Mouse (Mus musculus): ENCODE results near the gene H2afy2. TPM values are rescaled to one million over a fixed set of nuclear protein-coding genes. Genes with fewer than 3 reads are reported as not detected.

Gene H2afy2
- total RNA-seq, 4 experiments from 2014 or later, result 0.36 to 0.72 (median 0.55) TPM

DNA sequence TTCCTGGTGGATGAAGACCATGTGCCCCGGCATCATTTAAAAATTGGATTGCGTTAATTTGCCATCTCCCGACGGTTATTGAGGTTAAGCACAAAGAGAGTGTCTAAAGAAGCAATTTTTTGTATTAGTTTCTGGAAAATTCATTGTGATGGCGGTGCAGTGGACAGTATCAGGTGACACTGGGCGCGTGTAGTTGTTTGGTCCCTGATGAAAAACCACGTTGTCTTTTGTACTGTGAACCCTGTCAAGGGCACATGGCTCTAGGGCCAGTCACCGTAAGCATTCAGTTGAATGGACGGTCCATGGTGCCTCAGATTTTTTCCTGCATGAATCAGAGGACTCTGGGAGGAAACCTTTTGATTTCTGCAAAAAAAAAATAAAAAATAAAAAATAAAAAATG is 467 bp upstream of the H2afy2 start:
- DNase-seq (ENCODE audit: low spot score in 2 of 2), result no peak

DNA sequence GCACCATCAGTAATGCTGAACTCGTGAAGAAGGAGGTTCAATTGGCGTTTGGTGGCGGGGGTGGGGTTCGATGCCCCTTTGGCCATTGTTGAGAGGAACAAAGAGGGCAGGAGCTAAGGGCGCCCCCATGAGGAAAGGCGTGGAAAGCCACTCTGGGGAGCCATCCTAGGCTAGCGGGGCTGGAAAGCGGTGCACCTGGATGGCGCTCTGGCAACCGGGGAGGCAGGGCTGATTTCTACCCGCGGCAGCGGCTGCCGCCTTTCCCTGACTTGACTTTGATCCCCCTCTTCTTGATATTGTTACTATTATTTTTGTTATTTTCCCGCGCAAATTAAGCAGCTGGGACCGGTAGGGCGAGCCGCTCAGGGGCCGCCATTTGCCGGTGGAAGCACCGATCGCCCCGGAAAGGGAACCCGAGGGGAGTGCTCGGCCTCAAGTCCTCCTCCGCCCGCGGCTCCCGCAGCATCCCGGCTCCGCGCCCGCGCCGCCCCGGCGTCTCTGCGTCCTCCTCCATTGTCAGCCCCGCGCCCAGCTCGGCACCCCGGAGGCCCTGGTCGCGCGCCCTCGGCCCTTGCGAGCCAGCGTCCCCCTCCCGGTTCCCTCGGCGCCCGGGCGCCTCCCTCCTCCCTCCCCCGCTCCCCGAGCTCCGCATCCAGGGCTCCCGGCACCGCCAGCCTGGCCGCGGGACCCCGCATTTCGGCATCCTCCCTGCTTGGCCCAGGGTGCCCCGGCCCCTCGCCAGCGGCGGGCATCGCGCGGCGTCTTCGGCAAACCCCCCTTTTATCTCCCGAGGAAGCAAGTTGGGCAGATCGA is 942 bp downstream of the H2afy2 start:
- no peak for DNase-seq (ENCODE audit: low spot score in 2 of 2)

DNA sequence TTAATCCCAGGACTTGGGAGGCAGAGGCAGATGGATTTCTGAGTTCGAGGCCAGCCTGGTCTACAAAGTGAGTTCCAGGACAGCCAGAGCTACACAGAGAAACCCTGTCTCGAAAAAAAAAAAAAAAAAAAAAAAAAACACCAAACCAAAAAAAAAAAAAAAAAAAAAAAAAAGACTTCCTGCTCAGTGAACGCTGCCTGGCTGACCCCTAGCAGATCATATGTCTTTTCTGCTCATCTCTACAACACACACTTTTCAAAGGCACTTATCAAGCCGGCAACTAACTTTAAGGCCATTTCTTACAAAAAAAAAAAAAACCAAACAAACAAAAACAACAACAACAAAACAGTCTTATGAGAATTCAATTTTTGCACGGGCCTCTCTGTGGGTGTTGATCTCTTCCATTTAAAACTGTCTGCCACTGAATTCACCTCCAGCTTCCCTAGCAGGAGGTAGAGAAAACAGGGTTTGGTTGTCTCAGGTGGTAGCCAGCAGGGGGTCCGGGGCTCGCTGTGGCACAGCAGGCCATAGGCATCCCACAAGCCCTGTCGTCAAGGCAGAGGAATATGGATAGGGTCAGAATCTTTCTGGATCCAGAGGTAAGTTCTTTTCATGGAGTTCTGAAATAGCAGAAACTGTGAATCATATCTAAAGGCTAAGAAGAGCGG is 2.4 kb downstream of the H2afy2 start:
- DNase-seq (ENCODE audit: low spot score in 2 of 2), result no peak

DNA sequence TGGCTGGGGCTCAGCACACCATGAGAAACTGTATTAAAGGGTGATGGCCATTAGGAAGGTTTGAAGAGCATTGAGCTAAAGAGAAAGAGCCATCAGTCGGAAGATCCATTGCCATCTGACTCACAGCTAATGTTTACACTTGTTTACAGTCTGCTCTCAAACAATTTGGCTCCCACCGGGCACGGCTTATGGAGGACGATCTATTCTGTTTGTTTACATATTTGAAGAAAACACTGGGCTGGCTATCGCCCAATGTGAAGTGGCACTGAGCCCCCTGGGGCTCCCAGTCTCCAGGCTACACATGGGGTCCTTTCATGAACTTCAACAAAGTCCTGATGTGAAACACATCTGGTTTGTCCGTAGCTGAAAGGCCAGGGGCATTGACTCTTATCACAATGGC is 17.1 kb downstream of the H2afy2 start:
- no peak for DNase-seq (ENCODE audit: low spot score in 2 of 2)

DNA sequence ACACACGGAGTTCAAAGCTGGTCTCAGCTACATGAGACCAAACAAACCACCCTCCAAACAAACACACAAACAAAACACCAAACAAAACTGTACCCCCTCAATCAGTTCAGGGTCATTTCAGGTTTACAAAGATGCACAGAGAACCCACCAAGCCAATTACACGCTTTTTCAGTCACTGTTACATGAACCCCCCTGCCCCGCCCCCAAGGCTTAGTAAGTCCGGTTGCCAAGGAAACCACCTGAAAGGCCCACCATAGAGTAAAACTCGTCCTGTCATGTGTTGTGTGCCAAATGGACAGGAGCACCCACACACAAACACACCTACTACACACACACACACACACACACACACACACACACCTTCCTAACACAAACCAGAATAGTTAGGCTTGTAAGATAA is 18.4 kb downstream of the H2afy2 start:
- no peak for DNase-seq (ENCODE audit: low spot score in 2 of 2)

DNA sequence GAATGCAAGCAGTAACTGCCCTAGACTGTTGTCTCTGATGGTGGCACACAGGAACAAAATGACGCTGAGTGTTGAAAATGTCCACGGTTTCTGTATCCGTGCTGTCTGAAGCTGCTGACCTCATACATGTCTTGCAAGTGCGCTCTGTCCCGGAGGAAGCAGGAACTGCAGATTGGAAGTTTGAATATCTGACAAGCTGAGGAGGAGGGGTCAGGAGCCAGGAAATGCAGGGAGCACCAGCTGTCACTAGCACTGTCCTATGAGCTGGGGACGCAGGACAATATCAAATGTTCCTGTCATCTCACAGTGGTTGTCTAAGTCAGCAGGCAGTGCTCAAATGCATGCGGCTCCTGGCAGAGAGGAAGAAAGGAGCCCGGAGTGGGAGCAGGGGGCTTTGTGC is 19.3 kb downstream of the H2afy2 start:
- no peak for DNase-seq (ENCODE audit: low spot score in 2 of 2)

DNA sequence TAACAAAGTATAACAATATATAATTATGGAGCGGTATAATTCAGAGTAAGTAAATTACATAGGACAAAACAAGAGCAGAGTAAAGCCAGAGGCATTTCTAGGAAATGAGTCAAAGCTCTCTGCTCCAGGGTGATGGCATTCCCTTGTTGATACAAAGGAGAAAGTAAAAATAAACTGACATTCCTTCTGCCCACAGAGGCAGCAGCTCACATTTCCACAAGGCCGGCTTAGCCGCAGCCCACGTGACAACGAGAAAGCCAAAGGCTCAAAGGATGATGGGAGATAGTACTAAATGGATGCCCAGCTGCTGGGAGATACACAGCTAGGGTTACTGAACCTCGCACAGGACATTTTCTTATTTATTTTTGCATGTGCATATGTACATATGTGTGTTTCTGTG is 24.1 kb downstream of the H2afy2 start:
- DNase-seq (ENCODE audit: low spot score in 2 of 2), result peak in 1 of 2 experiments; percentile 20

DNA sequence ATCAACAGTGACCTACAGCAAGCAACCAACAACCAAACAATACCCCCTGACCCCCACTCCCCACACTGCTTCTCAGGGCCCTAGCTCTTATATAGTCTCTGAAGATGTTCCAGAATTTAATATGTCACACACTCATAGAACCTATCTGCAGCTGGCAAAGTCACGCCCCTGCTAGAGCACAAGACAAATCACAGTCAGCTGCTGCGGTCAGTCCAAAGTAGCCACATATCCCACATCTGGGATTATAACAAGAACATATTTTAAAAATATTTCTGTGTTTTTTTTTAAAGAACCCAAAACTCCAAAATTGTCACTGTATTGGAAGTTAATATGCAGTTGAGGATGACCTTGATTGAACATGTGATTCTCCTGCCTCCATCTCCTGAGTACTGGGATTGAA is 25.0 kb downstream of the H2afy2 start:
- DNase-seq (ENCODE audit: low spot score in 2 of 2), result no peak

DNA sequence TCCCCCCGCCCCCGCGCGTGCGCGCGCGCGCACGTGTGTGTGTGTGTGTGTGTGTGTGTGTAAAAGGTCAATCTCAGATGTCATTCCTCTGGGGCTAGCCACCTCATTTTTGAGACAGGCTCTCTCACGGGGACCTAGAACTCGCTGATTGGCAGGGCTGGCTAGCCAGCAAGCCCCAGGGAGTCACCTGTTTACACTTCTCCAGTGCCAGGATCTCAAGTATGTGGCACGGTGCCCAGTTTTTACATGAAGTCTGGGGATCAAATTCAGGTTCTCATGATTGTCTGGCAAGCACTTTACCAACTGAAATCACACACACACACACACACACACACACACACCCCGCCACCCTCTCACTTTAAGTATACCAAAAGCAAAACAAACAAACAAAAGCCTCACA is 26.9 kb downstream of the H2afy2 start:
- DNase-seq (ENCODE audit: low spot score in 2 of 2), result peak; percentile 60 to 76

DNA sequence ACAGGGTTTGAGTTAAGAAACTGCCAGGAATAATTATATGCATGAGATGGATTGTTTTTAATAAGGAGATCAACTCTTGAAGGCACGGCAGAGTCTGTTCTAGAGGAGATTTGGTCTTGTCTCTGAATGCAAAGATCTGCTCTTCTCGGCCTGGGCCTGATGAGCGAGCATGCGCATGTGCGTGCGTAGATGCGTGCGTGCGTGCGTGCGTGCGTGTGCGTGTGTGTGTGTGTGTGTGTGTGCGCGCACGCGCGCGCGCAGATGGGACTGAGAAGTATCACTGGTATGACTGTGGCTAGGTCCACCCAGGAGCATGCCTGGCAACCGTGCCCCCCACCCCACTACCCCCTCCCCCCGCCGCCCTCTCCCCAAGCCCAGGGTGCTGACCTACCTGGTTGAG is 30.9 kb downstream of the H2afy2 start:
- DNase-seq (ENCODE audit: low spot score in 2 of 2), result no peak

DNA sequence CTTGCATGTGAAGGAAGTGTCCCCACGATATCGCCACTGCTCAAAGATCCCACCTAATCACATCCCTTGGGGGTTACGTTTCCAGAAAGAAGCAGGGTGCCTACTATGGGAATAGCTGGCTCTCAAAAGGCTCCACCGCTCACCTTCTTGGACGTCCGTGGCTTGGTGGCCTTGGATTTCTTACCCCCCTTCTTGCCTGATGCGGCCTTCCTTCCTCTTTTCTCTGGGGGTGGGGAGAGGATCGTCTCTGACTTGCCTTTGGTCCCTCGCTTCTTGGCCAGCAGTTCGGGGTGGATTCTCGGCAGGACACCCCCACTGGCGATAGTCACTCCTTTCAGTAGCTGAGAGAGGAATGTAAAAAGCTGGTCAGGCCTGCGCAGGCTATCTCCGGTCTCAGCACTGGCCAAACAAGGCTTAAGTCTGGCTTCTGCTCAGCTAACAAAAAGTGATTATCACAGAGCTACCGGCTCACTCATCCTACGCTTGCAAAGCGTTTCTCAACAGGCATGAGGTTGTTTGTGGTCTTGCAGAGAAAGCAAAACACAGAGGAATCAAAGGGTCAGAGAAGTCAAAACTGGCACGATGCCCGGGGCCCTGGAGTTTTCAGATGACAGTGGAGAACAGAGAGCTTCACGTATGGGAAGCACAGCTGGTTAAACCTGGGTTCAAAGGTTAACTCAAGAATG is 32.3 kb downstream of the H2afy2 start:
- DNase-seq (ENCODE audit: low spot score in 2 of 2), result no peak

DNA sequence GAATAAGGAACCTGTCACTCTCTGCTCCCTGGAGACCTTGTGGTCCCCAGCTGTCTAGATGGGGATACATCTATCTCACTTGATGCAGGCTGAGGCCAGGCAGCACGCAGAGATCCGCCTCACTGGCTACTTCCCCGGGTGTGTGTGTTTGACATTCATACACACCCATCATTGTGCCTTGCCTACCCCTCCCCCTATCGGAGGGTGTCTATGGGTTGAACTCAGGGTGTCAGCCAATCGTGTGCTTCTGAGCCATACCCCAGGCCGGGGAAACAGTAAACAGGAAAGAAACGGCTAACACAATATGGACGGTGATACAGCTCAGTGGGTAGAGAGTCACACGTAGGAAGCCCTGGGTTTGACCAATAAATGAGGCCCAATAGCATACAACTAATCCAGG is 33.9 kb downstream of the H2afy2 start:
- DNase-seq (ENCODE audit: low spot score in 2 of 2), result no peak

DNA sequence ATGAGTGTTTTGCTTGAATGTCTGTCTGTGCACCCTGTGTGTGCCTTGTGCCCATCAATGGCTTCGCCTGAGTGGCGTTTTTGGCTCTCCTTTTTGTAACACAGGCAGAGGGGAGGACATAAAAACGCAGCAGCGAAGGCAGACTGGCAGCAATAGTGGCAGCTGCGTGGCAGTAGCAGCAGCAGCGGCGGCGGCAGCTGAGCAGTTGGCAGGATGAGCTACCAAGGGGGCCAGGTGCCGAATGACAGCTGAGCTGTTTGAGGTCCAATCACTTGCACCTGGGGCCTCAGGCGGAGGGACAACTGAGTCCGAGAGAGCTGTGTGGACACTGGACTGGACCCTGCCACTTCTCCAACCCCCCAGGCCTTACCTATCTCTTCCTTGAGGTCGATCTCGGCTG is 36.6 kb downstream of the H2afy2 start:
- DNase-seq (ENCODE audit: low spot score in 2 of 2), result no peak

DNA sequence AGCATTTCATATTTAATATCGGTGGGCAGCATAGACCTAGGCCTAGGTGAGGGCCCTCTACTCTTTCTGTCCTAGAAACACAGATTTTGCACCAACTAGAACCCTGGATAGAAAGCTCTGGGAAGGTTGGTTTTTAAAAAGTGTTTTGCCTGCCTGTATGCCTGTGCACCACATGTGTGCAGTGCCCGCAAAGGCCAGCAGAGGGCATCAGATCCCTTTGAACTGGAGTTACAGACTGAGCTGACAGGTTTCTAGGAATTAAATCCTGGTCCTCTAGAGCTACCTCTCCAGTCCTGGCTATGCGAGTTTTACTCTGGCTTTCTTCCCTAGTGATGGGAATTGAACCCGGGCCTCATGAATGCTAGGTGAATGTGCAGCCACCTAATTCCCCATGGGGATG is 38.8 kb downstream of the H2afy2 start:
- no peak for DNase-seq (ENCODE audit: low spot score in 2 of 2)

DNA sequence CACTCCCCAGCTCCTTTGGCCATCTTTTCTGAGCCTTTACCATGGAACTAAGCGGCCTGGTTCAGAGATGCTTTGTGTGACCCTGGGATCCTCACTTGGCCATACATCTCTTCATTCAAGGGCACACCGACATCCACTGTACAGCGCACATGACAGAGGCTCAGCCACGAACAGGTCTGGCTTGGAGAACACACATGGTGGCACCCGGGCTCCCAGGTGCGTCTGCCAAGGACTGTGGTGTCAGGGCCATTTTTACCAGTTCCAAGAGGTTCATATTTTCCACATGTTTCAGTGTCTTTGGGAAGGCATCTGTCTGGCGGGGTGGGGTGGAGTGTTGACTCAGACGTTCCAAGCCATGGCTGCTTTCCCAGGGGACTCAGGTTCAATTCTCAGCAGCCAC is 41.6 kb downstream of the H2afy2 start:
- no peak for DNase-seq (ENCODE audit: low spot score in 2 of 2)

DNA sequence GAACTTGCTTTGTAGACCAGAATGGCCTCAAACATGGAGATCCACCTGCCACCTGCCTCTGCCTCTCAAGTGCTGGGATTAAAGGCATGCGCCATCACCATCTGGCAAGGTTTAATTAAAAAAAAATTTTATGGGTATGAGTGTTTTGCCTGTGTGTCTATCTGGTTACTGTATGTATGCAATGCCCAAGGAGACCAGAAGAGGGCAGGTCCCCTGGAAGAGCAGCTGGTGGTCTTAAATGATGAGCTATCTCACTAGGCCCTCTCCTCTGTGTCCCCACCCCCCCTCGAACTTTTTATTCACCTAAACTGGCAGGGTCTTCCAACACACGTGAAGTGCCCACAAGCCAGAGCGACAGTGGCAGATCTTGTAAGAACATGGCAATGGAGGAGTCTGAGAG is 42.1 kb downstream of the H2afy2 start:
- no peak for DNase-seq (ENCODE audit: low spot score in 2 of 2)

DNA sequence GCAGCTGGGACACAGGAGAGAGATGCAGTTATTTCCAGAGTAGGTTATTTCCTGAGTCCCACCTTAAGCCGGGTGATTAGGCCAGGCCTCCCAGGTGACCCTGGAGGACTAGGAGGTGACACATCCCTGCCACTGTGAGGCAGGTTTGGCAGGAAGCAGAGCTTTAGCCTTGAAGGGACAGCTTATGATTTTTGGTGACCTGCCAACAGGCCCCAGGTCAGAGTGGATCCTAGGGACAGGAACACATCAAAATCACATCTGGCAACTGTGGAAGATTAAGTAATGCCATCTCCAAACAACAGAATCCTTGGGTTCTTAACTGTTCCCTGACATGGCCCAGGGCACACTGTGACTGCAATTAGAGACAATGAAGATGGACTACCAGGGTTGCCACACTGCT is 42.6 kb downstream of the H2afy2 start:
- no peak for DNase-seq (ENCODE audit: low spot score in 2 of 2)

DNA sequence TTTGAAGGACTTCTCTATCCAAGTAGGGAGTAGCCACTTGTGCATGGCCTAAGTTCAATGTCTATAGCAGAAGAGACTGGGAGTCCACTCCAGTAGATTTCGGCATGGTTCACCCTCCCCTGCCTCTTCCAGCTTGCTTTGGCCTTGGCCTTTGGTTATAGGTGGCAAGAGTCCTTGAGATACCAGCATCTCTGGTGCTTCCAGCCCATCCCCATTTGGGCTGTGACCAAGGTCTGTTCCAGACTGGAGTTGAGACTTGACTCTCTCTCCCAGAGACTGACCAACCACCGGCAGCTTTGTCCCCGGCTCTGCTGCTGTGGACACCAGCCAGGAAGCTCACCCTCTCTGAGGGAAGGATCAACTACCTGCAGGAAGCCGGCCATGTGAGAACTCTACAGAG is 45.8 kb downstream of the H2afy2 start:
- DNase-seq (ENCODE audit: low spot score in 2 of 2), result no peak

DNA sequence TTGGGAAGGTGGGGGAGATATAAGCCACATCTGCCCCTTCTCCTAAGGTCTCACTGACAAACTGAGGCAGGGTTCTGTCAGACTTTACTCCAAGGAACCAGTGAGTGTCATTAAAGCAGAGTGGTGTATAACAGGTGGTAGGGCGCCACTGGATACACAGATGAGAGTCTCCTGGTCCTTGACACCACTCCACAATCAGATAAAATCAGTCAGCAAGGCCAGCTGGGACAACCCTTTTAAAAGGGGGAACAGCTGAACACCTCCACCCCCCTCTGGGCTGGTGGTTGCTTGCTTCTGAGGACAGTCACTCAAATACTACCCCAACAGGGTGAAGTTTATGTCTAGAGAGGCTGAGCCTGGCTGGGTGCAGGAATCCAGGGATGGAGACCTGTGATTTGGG is 46.4 kb downstream of the H2afy2 start:
- DNase-seq (ENCODE audit: low spot score in 2 of 2), result no peak

DNA sequence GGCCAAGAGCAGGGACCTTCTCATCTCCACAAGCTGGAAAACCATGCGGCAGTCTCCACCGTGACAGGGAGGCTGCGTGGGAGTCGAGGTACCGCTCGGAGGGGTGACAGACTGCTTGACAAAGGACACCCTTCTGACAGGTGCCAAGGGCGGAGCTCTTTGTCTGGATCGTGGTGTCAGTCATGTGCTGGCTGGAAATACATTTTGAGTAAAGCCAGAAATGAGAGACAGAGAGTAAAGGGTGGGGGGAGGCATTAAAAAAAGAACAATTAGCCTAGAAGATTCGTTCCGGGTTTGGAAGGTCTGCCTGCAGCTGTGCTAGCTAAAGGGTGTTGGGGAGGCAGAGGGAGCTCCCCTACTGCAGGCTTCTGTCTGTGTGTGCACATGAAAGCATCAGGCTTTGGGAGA is 47.3 kb downstream of the H2afy2 start:
- no peak for DNase-seq (ENCODE audit: low spot score in 2 of 2)

DNA sequence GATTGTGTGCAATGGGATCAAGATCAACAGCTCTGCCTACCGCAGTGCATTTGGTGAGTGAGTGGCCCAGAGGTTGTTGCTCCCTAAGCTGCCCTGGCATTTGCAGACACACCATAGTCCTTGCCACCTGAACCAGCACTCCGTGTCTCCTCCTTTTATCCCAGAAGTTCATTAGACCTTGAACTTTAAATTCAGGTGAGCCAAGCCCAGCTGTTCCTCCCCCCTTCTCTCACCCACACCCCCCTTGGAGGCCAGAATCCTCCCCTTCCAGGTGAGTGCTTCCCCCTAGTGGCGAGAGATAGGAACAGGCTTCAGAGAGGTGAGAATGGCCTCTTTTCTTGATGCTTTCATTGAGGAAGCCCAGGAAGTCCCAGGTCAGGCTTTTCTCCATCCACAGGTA is 49.6 kb downstream of the H2afy2 start:
- no peak for DNase-seq (ENCODE audit: low spot score in 2 of 2)

DNA sequence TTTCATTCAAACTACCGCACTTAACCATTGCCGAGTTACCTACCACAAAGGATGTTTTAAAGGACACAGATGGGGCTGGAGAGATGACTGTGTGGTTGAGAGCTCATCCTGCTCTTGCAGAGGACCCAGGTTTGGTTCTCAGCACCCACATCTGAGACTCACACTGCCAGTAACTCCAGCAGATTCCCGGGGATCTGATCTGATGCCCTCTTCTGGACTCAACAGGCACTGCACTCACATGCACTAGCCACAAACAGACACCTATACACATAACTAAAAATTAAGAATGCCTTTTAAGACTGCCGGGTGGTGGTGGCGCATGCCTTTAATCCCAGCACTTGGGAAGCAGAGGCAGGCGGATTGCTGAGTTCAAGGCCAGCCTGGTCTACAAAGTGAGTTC is 53.8 kb downstream of the H2afy2 start:
- no peak for DNase-seq (ENCODE audit: low spot score in 2 of 2)

DNA sequence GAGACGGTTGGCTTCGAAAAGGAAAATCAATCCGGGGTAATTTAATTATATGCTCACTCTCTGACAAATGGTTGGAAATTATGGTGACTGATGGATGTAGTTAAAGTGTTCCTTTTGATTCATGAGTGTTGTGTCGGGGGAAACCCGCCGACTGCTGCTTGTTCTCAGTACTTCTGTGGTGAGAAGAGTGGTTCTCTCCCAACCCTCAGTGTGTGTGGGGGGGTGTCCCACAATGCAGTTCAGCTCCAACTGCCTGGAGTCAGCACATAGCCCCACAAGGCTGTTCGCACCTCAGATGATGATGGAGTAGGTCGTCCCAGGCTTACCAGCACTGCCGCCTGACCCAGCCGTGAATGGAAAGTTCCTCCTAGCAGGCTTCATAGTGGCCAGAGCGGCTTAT is 54.8 kb downstream of the H2afy2 start:
- DNase-seq (ENCODE audit: low spot score in 2 of 2), result no peak
